Mouse (Mus musculus): ENCODE results near the gene Rcc1l. TPM values are rescaled to one million over a fixed set of nuclear protein-coding genes. Genes with fewer than 3 reads are reported as not detected.
A peak's percentile ranks its signal among the peaks of the same experiment; 100 is the strongest.

Gene Rcc1l
- 10 to 100 TPM; 18.0 to 20.8 TPM for total RNA-seq (2021)
- long read RNA-seq, transcript Rcc1l-201 (11 exons, 2,321 nt) = major isoform, 17 of 24 reads
- long read RNA-seq, partial matches to known transcripts = 1 of 24 reads
- long read RNA-seq, other reads (novel, unspliced or antisense) = 6 of 24 reads

DNA sequence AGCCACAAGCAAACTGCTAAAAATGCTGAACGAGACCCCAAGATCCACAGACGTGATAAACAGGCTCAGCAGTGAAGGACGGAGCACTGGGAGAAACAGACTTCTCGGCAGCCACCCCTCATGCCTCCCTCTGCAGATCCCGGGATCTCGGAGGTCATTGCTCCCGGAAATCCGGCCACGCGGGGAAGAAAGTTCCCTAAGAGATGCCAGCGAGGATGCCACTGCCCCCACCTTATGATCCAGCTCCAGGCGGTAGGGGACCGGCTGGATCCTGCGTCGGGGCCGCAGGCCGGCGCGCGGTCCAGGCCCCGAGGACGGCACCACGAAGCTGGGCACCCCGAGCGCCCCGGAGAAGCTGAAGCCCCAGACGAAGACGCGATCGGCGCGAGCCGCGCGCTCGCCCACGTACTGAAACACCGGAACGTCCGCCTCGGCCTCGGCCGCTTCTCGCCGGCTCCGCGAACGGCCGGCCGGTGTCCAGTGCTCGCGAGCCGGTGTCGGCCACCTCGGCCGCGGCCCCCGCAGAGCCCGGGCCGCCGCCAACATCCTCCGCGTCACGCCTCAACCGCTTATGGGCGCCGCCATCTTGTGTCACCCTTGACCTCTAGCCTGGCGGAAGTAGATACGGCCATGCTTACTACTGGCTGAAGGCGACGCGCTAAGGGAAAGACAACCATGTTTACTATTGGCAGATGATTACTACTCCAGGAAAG, at the start of gene Rcc1l:
Gene Rcc1l, minus strand, starts transcription at position 606 of the 713 bp plus-strand sequence.
- DNase-seq (ENCODE audit: low spot score in 2 of 2) = peak; percentile 81 to 86

GRCm38 (mm10) chr5:134225110-134225901, 48.7 kb upstream of the Rcc1l start:
- DNase-seq (ENCODE audit: low spot score in 2 of 2) = no peak

GRCm38 (mm10) chr5:134221708-134222150, 45.2 kb upstream of the Rcc1l start:
- no peak for DNase-seq (ENCODE audit: low spot score in 2 of 2)

DNA sequence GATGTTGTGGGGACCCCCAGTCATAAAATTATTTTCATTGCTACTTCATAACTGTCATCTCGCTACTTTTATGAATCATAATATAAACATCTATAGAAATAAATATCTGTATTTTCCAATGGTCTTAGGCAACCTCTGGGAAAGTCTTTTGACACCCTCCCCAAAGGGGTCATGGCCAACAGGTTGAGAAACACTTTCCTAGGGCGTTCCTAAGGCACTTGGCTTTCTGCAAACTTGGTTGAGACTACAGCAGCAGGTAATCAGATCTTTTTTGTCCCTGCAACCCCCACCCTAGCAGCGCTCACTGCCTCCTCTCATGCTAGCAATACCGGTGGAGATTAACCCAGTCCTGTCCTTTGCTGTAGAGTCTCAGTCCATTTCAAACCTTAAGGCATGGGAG, 44.7 kb upstream of the Rcc1l start:
- DNase-seq (ENCODE audit: low spot score in 2 of 2) = no peak

DNA sequence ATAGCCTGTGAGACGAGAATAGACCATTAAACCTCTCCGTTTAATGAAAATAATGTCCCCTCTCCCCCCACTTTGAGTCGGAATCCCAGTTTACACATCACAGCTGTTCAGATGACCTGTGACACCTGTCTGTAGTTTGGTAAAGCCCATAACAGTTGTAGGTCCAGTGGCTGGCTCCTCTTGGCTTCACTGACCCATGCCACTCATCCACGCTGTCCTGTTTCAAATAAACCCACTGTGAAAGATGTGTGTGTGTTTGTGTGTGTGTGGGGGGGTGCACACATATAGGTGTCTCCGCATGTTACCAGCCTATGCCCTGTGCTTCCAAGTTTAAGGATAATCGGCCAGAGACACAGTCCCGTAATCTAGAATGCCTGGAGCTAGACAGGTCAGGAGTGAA, 41.3 kb upstream of the Rcc1l start:
- no peak for DNase-seq (ENCODE audit: low spot score in 2 of 2)

GRCm38 (mm10) chr5:134214021-134214806, 37.6 kb upstream of the Rcc1l start:
- DNase-seq (ENCODE audit: low spot score in 2 of 2) = no peak

- no peak for DNase-seq (ENCODE audit: low spot score in 2 of 2)
Observed at GRCm38 (mm10) chr5:134209931-134210554, 33.5 kb upstream of the Rcc1l start.

GRCm38 (mm10) chr5:134206721-134207120, 30.1 kb upstream of the Rcc1l start:
- DNase-seq (ENCODE audit: low spot score in 2 of 2) = no peak

DNA sequence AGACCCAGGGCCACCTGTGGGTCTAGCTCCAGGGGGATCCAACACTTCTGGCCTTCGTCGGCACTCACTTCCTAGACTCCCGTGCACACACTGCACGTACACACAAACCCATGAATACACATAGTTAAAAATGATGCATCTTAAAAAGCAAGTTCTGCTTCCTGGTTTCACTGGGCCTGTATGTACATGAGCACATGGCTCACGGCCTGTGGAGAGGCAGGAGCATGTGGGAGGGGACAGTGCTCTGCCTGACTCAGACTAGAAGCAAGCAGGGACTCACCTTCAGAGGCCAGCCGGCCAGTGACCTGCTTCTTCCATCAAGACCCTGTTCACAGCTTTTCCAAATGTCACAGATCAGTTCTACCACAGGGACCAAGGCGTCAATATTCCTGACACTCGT, 17.1 kb upstream of the Rcc1l start:
- no peak for DNase-seq (ENCODE audit: low spot score in 2 of 2)

- no peak for DNase-seq (ENCODE audit: low spot score in 2 of 2)
Observed at GRCm38 (mm10) chr5:134188571-134188970, 12.0 kb upstream of the Rcc1l start.

DNA sequence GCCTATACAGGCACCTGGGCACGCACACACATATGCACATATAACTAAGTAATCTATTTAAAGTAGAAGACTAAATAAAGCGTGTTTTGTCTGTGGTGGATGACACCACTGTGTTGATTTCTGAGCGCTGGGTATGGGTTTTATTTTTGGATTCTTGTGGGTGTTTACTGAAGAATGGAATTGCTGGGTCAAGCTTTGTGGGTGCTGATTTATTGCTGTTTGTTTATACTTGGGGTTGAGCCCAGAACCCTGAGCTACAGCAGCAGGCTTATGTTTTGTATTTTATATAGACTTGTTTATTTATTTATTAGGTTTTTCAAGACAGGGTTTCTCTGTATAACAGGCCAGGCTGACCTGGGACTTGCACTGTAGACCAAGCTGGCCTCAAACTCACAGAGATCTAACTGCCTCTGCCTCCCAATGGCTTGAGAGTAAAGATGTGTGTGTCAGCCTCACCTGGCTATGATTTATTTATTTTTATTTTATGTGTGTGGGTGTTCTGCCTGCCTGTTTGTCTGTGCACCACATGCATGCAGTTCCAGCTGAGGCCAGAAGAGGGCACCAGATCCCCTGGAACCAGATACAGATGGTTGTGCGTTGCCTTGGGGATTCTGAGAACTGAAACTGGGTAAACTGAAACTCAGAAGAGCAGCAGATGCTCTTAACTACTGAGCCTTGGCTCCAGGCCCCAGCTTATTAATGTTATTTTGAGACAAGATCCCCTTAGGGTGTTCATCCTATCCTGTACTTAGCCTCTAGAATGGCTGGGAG, 10.6 kb upstream of the Rcc1l start:
- DNase-seq (ENCODE audit: low spot score in 2 of 2) = peak; percentile 63 to 68

DNA sequence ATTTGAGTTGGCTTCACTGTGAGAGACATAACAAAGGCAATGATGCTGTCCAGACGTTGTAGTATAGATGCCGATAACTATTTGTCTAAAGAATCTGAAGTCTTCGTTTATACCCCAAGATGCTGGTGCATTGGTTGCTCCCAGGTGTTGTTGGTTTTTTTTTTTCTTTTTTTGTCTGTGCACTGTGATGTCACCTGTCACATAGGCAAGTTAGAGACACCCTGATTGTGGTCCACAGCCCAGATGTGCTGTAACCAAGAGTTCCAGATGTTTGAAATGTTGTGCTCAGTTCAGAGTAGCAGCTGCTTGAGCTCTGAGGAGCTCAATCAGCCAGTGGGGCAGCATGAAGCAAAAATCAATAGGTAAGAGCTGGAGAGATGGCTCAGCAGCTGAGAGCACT, 9.5 kb upstream of the Rcc1l start:
- no peak for DNase-seq (ENCODE audit: low spot score in 2 of 2)

- DNase-seq (ENCODE audit: low spot score in 2 of 2) = peak; percentile 99
Observed at GRCm38 (mm10) chr5:134183880-134184808, 7.6 kb upstream of the Rcc1l start, which contains the start of gene Gtf2ird2. Gtf2ird2 (plus strand) TSS chr5:134184019.

GRCm38 (mm10) chr5:134183162-134183561, 6.6 kb upstream of the Rcc1l start:
- DNase-seq (ENCODE audit: low spot score in 2 of 2) = no peak

DNA sequence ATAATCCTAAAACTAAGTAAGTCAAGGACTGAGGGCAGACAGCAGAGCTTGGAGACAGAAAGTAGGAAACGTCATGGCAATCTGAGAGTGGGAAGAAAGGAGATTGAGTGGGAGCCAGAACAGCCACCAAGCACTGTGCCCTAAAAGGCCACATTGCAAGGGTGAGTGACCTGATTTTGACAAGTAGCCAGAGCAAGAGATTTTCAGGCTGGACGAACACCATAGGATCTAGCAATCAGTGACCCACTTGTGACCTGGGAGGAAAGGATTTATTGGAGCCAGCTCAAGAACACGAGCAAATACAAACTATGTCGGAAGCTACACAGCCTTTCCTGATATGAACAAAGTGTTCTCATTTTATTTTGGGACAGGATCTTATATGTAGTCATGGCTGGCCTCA, 6.2 kb upstream of the Rcc1l start:
- no peak for DNase-seq (ENCODE audit: low spot score in 2 of 2)

- no peak for DNase-seq (ENCODE audit: low spot score in 2 of 2)
Observed at GRCm38 (mm10) chr5:134182172-134182571, 5.6 kb upstream of the Rcc1l start.

GRCm38 (mm10) chr5:134179871-134180270, 3.3 kb upstream of the Rcc1l start:
- DNase-seq (ENCODE audit: low spot score in 2 of 2) = peak; percentile 88 to 89

- no peak for DNase-seq (ENCODE audit: low spot score in 2 of 2)
Observed at GRCm38 (mm10) chr5:134178536-134178935, 2.0 kb upstream of the Rcc1l start.

DNA sequence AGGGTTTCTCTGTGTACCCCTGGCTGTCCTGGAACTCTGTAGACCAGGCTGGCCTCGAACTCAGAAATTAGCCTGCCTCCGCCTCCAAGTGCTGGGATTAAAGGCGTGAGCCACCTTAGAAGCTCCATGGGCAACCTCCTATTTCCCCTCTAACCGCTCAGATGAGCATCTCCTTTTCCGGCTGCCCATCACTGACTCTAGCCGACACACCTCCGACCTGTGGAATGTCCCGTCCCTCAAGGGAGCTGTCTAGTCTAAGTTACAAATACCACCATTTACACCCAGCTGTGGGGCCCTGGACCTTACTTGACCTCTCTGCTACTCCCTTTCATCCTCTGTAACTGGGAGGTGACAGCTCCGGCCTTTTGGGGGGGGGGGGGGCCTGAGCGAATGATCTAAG, 878 bp downstream of the Rcc1l start:
- no peak for DNase-seq (ENCODE audit: low spot score in 2 of 2)

All from layer of hippocampus, postnatal 10 days (tissue).